Mouse (Mus musculus) hindbrain, embryonic 13.5 days (tissue): ENCODE results near the gene Abl2. TPM values are rescaled to one million over a fixed set of nuclear protein-coding genes. Genes with fewer than 3 reads are reported as not detected.
A peak's percentile ranks its signal among the peaks of the same experiment; 100 is the strongest.

Source experiments
- ATAC-seq: fragments of 200-750 bp; cut with Nextera tagmentation; 2 replicates; pipeline ENCODE4 v1.8.0; 2017; ENCODE audit warnings: moderate TSS enrichment; ENCODE audit not compliant: low FRiP score
- H3K27ac ChIP-seq: fragments of 300-500 bp; sonication (generic); 2 replicates; pipeline ENCODE4 v1.5.1; 2015; ENCODE audit warnings: inconsistent platforms, mild to moderate bottlenecking, moderate library complexity
- H3K27me3 ChIP-seq: fragments of 300-500 bp; sonication (generic); 2 replicates; pipeline ENCODE4 v1.6.1; 2015; ENCODE audit warnings: mild to moderate bottlenecking, inconsistent platforms
- H3K36me3 ChIP-seq: fragments of 300-500 bp; sonication (generic); 2 replicates; pipeline ENCODE4 v1.6.1; 2015; ENCODE audit warnings: mild to moderate bottlenecking, inconsistent platforms
- H3K4me1 ChIP-seq: fragments of 300-500 bp; sonication (generic); replicated peaks from 2 replicates; pipeline ENCODE4 v1.6.1; 2015; ENCODE audit warnings: inconsistent platforms
- H3K4me2 ChIP-seq: fragments of 300-500 bp; sonication (generic); 2 replicates; pipeline ENCODE4 v1.6.1; 2015; ENCODE audit warnings: inconsistent platforms, mild to moderate bottlenecking, moderate library complexity
- H3K4me3 ChIP-seq: fragments of 300-500 bp; sonication (generic); 2 replicates; pipeline ENCODE4 v1.5.1; 2015; ENCODE audit warnings: mild to moderate bottlenecking, inconsistent platforms
- H3K9ac ChIP-seq: fragments of 300-500 bp; sonication (generic); 2 replicates; pipeline ENCODE4 v1.6.1; 2015; ENCODE audit warnings: mild to moderate bottlenecking, inconsistent platforms
- H3K9me3 ChIP-seq: fragments of 300-500 bp; sonication (generic); 2 replicates; pipeline ENCODE4 v1.6.1; 2016; ENCODE audit warnings: inconsistent platforms
- WGBS: fragments of 180-500 bp; shearing (Covaris S2); methylation state at CpG from one replicate; pipeline ENCODE4 v1.1.7; 2015; 5-methylcytosine and 5-hydroxymethylcytosine counted together
- polyA plus RNA-seq: library from polyadenylated mRNA; unstranded; fragments of >200 nt; fragmentation: Nextera tagmentation; extraction: Ambion mirVana; gene quantifications from 2 replicates; pipeline ENCODE4 v1.2.1, GENCODE M21; 2015

The Abl2 gene
- polyA plus RNA-seq, 1 experiment from 2014 or later, result 5.8 TPM

- no peak overlapping the region for H3K4me3 ChIP-seq
- no peaks in the 10 kb centered on the region for H3K36me3 ChIP-seq
- ATAC-seq, result no peak
- H3K27ac ChIP-seq, result no peak overlapping the region
- 48% methylated on average over 12 of the region's 12 CpGs for WGBS
- H3K9ac ChIP-seq, result no peak overlapping the region
- H3K9me3 ChIP-seq, result no peaks in the 10 kb centered on the region
- H3K4me2 ChIP-seq, result no peak overlapping the region
- no peaks in the 10 kb centered on the region for H3K4me1 ChIP-seq
- no peaks in the 10 kb centered on the region for H3K27me3 ChIP-seq
These were observed 14.6 kb upstream of the Abl2 start for GRCm38 (mm10) chr1:156543999-156544398.

- WGBS, result under 1% methylated on average over 44 of the region's 66 CpGs
- no peaks in the 10 kb centered on the region for H3K9me3 ChIP-seq
- peak overlapping the region; percentile 97 for H3K9ac ChIP-seq
- peak; percentile 69 for ATAC-seq
- peak overlapping the region; percentile 92 for H3K4me3 ChIP-seq
- H3K4me1 ChIP-seq, result peaks cover 22% of the 10 kb centered on the region
- no peaks in the 10 kb centered on the region for H3K27me3 ChIP-seq
- H3K36me3 ChIP-seq, result no peaks in the 10 kb centered on the region
- H3K4me2 ChIP-seq, result peak overlapping the region; percentile 55
- H3K27ac ChIP-seq, result peak overlapping the region; percentile 99
These were observed 509 bp downstream of the Abl2 start for GRCm38 (mm10) chr1:156558950-156559640.

GRCm38 (mm10) chr1:156559641-156560020 is 1.0 kb downstream of the Abl2 start:
- peak overlapping the region; percentile 99 for H3K27ac ChIP-seq
- H3K9me3 ChIP-seq, result no peaks in the 10 kb centered on the region
- H3K27me3 ChIP-seq, result no peaks in the 10 kb centered on the region
- WGBS, result 18% methylated on average over 8 of the region's 8 CpGs
- peak overlapping the region; percentile 55 for H3K4me2 ChIP-seq
- no peaks in the 10 kb centered on the region for H3K36me3 ChIP-seq
- peak overlapping the region; percentile 92 for H3K4me3 ChIP-seq
- H3K4me1 ChIP-seq, result peaks cover 22% of the 10 kb centered on the region
- peak overlapping the region; percentile 97 for H3K9ac ChIP-seq
- ATAC-seq, result peak; percentile 33; the same call in 1 of the 2 replicates

- H3K36me3 ChIP-seq, result no peaks in the 10 kb centered on the region
- H3K27ac ChIP-seq, result no peak overlapping the region
- H3K9ac ChIP-seq, result 0 out of 2 replicates have a peak overlapping the region, but pooled peaks have one; percentile 35
- ATAC-seq, result no peak
- H3K4me2 ChIP-seq, result peak overlapping the region; percentile 55
- H3K4me3 ChIP-seq, result peak overlapping the region; percentile 92
- peaks cover 22% of the 10 kb centered on the region for H3K4me1 ChIP-seq
- H3K9me3 ChIP-seq, result no peaks in the 10 kb centered on the region
- no peaks in the 10 kb centered on the region for H3K27me3 ChIP-seq
- 89% methylated on average over 9 of the region's 9 CpGs for WGBS
These were observed 1.9 kb downstream of the Abl2 start for GRCm38 (mm10) chr1:156560500-156560899.

- Histone ChIP-seq H3K27ac (no peak overlapping the region), H3K4me2 (no peak overlapping the region), H3K9ac (no peak overlapping the region), H3K4me1 (peaks cover 15% of the 10 kb centered on the region), H3K27me3 (no peaks in the 10 kb centered on the region), H3K4me3 (no peak overlapping the region), H3K36me3 (no peaks in the 10 kb centered on the region), H3K9me3 (no peaks in the 10 kb centered on the region)
- WGBS, result 43% methylated on average over 2 of the region's 2 CpGs
- ATAC-seq, result no peak
These were observed 6.7 kb downstream of the Abl2 start for GRCm38 (mm10) chr1:156565328-156565727.

- H3K4me1 ChIP-seq, result peaks cover 9% of the 10 kb centered on the region
- WGBS, result 95% methylated on average over 3 of the region's 3 CpGs
- no peak overlapping the region for H3K27ac ChIP-seq
- no peaks in the 10 kb centered on the region for H3K27me3 ChIP-seq
- H3K4me3 ChIP-seq, result no peak overlapping the region
- H3K4me2 ChIP-seq, result no peak overlapping the region
- H3K9ac ChIP-seq, result no peak overlapping the region
- no peaks in the 10 kb centered on the region for H3K9me3 ChIP-seq
- no peak for ATAC-seq
- no peaks in the 10 kb centered on the region for H3K36me3 ChIP-seq
These were observed 7.5 kb downstream of the Abl2 start for GRCm38 (mm10) chr1:156566132-156566531.

GRCm38 (mm10) chr1:156569615-156570014 is 11.0 kb downstream of the Abl2 start:
- no peak overlapping the region for H3K4me3 ChIP-seq
- no peaks in the 10 kb centered on the region for H3K27me3 ChIP-seq
- H3K9ac ChIP-seq, result no peak overlapping the region
- no peak for ATAC-seq
- no peak overlapping the region for H3K4me2 ChIP-seq
- no peaks in the 10 kb centered on the region for H3K9me3 ChIP-seq
- H3K36me3 ChIP-seq, result no peaks in the 10 kb centered on the region
- WGBS, result 91% methylated on average over 4 of the region's 4 CpGs
- H3K27ac ChIP-seq, result no peak overlapping the region
- no peaks in the 10 kb centered on the region for H3K4me1 ChIP-seq

GRCm38 (mm10) chr1:156572952-156573351 is 14.4 kb downstream of the Abl2 start:
- Histone ChIP-seq H3K4me3 (no peak overlapping the region), H3K27me3 (no peaks in the 10 kb centered on the region), H3K9ac (no peak overlapping the region), H3K4me1 (no peaks in the 10 kb centered on the region), H3K4me2 (no peak overlapping the region), H3K9me3 (no peaks in the 10 kb centered on the region), H3K36me3 (no peaks in the 10 kb centered on the region), H3K27ac (no peak overlapping the region)
- ATAC-seq, result no peak
- 79% methylated on average over 4 of the region's 4 CpGs for WGBS

- no peak for ATAC-seq
- peak overlapping the region; percentile 20; the same call in 1 of the 2 replicates for H3K27ac ChIP-seq
These were observed 22.6 kb downstream of the Abl2 start for GRCm38 (mm10) chr1:156581149-156581548.

GRCm38 (mm10) chr1:156584175-156584574 is 25.6 kb downstream of the Abl2 start:
- 78% methylated on average over 1 of the region's 1 CpGs for WGBS
- Histone ChIP-seq H3K36me3 (no peaks in the 10 kb centered on the region), H3K4me3 (no peak overlapping the region), H3K4me1 (peaks cover 11% of the 10 kb centered on the region; the same call in 1 of the 2 replicates), H3K4me2 (no peak overlapping the region), H3K9me3 (no peaks in the 10 kb centered on the region), H3K27ac (no peak overlapping the region), H3K27me3 (no peaks in the 10 kb centered on the region), H3K9ac (no peak overlapping the region)
- ATAC-seq, result no peak

More at GRCm38 (mm10) chr1:156581149-156581548, 22.6 kb downstream of the Abl2 start:
- no peak overlapping the region for H3K4me2 ChIP-seq
- peaks cover 11% of the 10 kb centered on the region; the same call in 1 of the 2 replicates for H3K4me1 ChIP-seq
- no peaks in the 10 kb centered on the region for H3K27me3 ChIP-seq
- no peak overlapping the region for H3K9ac ChIP-seq
- no peaks in the 10 kb centered on the region for H3K9me3 ChIP-seq
- WGBS, result 82% methylated on average over 11 of the region's 11 CpGs
- H3K4me3 ChIP-seq, result no peak overlapping the region
- no peaks in the 10 kb centered on the region for H3K36me3 ChIP-seq

- no peaks in the 10 kb centered on the region for H3K9me3 ChIP-seq
- no peaks in the 10 kb centered on the region for H3K27me3 ChIP-seq
- H3K27ac ChIP-seq, result no peak overlapping the region
- ATAC-seq, result no peak
- H3K9ac ChIP-seq, result no peak overlapping the region
- H3K4me1 ChIP-seq, result peaks cover 7% of the 10 kb centered on the region; the same call in 1 of the 2 replicates
- no peak overlapping the region for H3K4me3 ChIP-seq
- no peaks in the 10 kb centered on the region for H3K36me3 ChIP-seq
- WGBS, result 86% methylated on average over 3 of the region's 3 CpGs
- H3K4me2 ChIP-seq, result no peak overlapping the region
These were observed 26.9 kb downstream of the Abl2 start for GRCm38 (mm10) chr1:156585512-156585911.

GRCm38 (mm10) chr1:156589811-156590305 is 31.3 kb downstream of the Abl2 start:
- Histone ChIP-seq H3K36me3 (no peaks in the 10 kb centered on the region), H3K9ac (no peak overlapping the region), H3K4me2 (no peak overlapping the region), H3K9me3 (no peaks in the 10 kb centered on the region), H3K27me3 (no peaks in the 10 kb centered on the region), H3K4me1 (no peaks in the 10 kb centered on the region), H3K4me3 (no peak overlapping the region), H3K27ac (no peak overlapping the region)
- ATAC-seq, result no peak
- WGBS, result 86% methylated on average over 3 of the region's 3 CpGs

GRCm38 (mm10) chr1:156590357-156590756 is 31.8 kb downstream of the Abl2 start:
- Histone ChIP-seq H3K9me3 (no peaks in the 10 kb centered on the region), H3K4me1 (no peaks in the 10 kb centered on the region), H3K27me3 (no peaks in the 10 kb centered on the region), H3K36me3 (no peaks in the 10 kb centered on the region), H3K4me2 (no peak overlapping the region), H3K27ac (no peak overlapping the region), H3K9ac (no peak overlapping the region), H3K4me3 (no peak overlapping the region)
- ATAC-seq, result no peak
- WGBS, result 55% methylated on average over 1 of the region's 1 CpGs
